Mouse (Mus musculus): Measurements from ENCODE around the gene Acoxl. TPM values are rescaled to one million over a fixed set of nuclear protein-coding genes. Genes with fewer than 3 reads are reported as not detected.

Acoxl gene
- polyA plus RNA-seq, 1 experiment: 1.6 TPM

DNA sequence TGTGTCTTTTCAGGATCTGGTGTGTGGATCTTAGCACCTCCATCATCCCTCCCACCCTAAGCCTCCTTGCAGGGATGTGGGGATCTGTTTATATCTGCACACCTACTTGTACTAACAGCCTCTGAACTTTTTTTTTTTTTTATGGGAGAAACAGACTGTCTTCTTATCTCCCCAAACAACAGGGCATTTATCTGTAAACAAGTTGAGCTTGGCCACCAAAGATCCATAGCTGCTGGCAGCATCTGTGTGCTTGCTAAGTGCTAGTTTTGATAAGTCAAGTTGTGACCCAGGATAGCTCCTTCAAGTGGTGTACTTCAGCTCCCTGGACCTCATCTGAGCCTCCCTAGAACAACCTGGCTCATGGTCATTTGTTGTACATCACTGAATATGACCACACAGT, 305.3 kb downstream of the Acoxl start:
- no peak for DNase-seq (ENCODE audit: low read depth)

DNA sequence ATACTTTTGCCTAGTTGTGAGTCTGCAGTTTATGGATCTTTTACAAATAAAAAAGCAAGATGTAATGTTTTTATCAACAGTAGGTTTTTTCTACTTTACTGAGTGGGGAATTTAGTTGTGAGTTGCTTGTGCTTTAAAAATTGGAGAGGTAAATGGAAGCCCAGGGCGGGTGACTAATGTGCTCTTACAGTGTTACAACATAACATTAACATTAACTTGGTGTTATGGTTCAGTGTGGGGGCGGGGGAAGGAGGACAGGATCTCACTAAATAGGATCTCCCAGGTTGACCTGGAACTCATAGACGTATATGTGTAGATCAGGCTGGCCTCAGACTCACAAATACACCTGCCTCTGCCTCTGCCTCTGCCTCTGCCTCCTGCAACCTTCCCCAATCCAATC, 306.8 kb downstream of the Acoxl start:
- DNase-seq (ENCODE audit: low read depth): no peak

DNA sequence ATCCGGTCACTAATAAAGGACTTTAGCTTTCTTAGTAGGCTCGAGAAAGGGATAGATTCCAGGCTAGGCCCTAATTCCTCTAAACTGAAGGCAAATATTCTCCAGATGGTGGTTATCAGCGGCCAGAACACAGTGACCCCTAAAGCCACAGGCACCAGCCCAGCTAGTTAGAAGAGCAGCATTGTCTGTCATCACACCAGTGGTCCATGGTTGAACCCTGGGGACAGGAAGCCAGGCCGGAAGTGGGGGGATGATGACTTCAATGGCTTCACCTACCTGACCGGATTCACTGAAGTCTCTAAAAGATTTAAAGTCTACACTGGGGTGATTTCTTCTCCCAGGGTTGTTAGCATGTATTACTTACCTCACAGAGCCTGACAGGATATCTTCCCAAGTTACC, 310.9 kb downstream of the Acoxl start:
- DNase-seq (ENCODE audit: low read depth): no peak

DNA sequence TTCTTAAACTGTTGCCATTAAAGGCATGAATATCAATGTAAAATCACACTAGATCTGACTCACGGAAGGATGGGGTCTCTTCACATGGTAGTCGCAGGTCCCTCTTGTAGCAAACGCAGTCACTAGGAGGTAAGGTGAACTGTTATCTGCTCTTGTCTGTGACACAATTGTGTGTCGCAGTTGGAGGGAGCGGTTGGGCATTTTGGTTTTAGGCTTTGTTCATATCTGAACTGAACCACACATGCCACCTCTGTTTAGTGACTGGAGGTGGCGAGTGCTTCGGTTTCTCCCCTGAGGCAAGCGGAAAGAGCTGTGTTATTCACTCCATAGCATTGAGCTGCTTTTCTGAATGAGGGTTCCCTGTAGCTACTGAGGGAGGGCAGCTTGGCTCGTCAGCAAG, 313.5 kb downstream of the Acoxl start:
- no peak for DNase-seq (ENCODE audit: low read depth)

DNA sequence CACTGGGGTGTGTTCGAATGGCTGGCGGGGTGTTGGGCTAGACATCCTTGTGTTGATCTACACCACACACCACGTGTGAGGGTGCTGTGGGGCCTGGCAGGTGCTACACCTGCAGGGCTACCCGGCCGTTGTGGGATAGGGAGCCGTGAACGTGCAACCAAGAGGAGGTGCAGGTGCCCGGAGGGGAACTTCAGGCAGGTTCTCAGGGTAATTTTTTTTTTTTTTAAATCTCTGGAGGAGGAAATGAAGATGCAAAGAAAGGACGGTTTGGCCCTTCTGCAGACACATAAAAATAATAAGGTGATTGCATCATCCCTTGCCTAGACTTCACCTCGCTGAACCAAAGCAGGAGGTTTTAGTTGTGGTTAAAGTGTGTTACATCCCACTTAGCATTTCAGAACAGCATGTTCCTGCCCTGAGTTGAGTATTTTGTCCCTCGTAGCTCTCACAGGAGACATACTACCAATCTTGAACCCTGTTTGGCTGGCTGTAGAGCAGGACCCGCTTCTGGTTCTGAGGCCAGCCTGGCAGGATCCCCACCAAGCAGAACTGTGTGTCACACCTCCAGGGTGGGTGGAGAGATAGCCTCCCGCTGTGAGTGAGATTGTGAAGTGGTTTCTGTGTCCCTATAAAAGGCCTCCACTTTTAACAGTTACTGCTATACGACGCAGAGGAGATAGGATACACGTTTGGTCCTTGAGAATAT, 314.3 kb downstream of the Acoxl start:
- no peak for DNase-seq (ENCODE audit: low read depth)

DNA sequence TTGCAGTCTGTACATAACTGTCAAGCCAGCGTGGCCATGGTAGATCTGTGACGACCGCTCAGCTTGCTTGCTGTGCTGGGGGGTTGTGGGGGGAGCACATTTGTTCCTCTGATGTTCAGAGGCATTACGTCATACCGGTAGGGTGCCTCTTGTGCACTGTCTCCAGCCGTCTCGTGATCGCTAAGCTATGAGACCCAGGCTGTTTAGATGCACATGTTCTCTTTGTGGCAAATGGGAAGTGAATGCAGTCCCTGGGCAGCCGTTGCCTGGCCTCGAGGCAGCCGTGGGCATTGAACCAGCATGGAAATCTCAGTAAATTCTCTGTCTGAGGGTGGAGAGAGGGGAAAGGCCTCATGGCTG, 314.9 kb downstream of the Acoxl start:
- DNase-seq (ENCODE audit: low read depth): no peak

DNA sequence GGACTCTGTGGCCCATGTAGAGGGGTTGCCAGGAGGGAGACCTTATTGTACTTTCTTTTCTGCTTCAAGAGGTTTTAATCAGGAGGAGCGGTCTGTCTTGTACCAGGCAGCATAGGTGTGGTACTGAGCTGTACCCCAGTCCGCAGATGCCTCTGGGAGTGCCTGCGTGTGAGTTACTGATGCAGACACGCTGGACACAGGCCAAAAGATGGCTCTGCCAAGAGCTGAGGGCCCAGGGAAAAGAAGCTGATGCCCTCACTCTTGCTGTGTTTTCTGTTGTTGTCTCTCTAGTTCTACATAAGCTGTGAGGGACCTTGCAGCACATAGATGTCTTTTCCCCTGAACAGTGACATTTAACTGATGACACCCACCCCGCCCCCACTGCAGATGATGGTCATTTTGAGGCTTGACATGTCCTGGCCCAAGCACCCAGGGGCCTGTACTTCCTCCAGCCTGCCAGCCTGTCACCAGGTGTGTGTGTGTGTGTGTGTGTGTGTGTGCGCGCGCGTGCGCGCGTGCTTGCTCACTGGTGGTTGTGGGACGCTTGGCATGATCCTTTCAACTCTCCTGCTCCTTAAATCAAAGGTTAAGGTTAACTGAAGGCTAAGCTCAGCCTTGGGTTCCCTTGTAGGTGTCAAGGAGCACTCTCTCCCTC, 316.9 kb downstream of the Acoxl start:
- no peak for DNase-seq (ENCODE audit: low read depth)

DNA sequence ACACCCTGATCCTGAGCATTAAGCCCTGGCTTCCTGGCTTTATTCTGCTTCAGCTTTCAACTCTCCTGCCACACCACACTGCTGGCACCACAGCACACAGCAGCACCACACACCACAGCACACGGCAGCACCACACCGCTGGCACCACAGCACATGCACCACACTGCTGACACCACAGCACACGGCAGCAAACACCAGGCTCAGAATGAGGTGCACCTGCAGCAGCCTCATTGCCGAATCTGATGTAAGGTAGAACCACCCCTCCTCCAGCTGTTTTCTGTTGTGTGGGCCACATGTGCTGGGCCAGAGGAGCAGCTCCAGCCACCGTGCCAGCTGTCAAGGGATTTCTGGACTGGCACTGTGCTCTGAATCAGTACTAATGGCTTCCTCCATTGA, 317.4 kb downstream of the Acoxl start:
- DNase-seq (ENCODE audit: low read depth): no peak

DNA sequence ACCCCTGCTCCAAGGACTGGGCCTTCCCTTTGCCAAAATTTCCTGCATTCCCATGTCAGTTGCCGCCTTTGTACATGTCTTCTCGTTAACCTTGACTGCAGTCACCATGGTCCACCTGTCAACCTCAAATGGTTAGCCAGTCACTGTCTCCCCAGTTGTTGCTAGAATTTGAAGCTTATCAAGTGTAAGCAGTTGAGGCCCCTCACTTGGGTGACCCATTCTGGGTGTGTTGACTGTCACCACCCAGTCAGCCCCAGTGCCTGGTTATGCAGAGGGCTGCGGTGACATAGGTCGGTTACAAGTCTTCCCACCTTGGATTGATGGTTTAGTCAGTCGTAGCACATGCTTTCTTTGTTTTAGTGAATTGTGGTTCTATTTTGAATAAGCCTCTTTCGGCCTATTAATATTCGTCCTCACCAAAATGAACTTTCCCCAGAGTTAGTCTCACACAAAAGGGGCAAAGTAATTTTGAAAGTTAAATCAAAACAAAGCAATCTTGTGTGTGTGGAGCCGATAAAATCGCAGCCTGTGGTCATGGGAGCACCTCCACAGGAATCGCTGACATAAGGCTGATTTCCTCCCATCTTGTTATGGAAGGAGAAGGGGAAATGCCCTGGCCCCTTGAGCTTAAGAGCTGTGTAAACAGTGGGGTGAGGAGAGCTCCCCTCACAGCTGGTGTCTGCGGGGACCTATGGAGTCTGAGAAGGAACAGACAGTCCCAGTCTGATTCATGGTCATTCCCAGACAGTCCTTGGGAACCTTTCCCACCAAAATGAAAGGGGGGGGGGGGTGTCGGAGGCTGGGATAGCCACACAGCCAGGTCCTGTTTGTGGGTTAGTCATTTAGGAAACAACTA, 318.1 kb downstream of the Acoxl start:
- DNase-seq (ENCODE audit: low read depth): no peak

DNA sequence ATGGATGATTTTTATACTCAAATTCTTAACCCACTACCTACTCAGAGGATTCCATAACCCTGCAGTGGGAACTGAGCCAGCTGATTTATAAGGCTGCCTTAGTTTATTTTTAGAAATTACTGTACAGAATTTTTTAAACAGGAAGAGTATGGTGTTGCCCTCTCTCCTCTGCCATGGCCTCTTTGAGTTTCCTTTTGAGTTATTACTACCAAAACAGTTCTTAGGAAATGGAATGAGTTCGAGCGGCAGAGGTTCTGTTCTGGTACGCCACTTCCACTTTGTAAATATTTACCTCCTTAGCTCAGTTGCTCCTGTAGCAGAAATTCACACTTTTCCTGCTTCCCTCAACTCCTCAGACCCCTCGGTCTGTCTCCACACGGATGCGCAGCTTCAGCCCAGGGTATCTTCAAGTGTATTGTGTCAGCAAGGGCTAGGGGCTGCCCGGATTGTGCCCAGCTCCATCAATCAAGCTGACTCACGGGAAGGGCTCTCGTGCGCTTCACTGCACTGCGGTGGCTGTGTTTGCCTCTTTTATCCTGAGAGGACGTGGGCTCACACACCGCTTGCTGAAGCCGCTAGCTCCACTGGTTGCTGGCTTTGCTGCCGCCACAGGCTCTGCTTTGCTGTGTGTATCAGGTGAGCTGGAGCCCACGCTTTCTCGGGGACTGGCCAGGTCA, 320.2 kb downstream of the Acoxl start:
- DNase-seq (ENCODE audit: low read depth): no peak

DNA sequence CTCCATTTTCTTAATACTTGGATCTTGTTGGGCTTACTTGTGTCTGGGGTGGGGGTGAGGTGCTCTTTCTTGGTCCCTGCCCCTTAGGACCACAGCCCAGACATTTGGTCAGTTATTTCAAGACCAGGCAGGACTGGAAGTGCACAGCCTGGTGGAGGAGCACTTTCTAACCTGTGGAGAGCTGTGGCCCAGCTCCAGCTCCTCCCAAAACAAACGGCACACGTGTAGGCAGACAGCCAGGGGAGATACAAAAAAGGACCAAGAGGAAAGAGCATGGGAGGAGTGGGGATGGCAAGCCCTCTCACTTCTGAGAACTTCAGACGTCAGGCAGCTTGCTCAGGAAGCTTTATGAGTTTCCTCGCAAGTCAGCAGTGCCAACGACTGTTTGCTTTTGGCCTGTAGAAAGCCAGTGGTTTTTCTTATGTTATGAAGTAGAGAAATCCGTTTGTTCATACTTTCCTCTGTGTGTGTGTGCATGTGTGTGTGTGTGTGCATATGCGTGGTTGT, 321.0 kb downstream of the Acoxl start:
- DNase-seq (ENCODE audit: low read depth): no peak

DNA sequence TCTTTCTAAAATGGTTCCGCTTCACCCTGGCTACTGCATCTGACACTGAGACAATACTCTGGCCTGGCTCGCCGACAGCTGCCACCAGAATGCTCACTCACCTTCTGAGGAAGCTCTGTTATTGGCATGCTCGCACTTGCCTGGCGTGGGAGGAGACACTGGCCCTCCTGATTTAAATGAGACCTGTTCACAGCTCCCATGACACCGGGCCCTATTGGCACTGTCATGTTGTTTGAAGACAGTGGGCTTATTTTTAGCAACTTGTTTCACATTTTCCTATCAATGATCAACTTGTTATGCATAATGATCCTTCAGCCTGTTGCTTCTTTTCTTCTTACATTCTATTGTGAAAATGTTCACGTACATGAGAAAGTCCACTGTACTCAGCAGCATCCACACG, 324.5 kb downstream of the Acoxl start:
- no peak for DNase-seq (ENCODE audit: low read depth)

DNA sequence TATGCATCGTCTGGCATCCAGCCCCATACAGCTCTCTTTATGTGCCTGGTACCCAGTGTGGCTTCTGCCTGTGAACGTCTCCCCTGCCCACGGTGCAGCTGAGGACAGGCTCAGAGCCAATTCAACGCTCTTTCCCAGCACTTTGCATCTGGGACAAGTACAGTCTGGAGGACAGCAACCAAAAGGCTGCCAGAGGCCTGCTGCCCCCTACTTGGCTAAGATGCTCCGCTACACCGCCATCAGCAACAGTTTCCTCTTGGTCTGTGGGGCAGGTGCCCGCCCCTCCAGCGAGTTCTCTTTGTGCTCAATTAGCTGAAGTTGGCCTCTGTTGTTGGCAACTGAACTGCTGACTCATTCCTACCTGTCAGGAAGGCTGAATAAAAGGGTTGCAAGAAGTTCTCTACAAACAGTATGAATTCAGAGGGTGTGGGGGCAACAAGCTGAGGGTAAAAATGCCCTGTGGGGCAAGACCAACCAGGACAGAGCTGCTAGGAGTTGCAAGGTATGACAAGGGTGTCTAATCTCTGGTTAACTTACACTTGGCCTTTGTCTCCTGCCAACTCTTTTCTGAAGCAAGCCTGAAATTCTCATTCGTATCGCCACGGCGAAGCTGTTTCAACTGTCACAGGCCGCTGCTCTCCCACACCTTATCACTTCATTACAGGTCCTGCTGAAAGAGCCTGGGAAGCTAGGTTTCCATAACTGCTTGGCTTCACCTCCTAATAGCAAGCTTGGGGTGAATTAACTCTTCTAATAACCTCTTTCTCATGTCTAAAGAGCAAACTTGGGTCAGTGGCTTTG, 328.1 kb downstream of the Acoxl start:
- no peak for DNase-seq (ENCODE audit: low read depth)

DNA sequence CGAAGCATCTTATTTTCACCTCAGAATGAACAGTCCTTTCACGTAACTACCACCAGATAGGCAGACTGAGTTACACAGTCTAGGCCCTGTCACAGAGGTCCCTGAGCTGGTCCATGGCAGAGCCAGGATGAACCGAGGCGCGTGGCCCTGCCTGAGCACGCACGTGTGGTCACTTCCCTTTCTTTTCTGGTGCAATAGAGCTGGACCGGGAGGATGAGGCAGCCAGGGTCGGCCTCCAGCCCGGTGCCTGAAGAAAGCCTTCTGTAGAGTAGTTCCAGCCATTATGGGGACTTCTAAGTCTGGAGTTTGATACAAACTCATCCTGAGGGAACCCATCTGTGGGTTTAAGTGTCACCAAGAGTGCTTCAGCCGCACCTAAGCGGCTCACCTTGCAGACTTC, 329.3 kb downstream of the Acoxl start:
- no peak for DNase-seq (ENCODE audit: low read depth)

DNA sequence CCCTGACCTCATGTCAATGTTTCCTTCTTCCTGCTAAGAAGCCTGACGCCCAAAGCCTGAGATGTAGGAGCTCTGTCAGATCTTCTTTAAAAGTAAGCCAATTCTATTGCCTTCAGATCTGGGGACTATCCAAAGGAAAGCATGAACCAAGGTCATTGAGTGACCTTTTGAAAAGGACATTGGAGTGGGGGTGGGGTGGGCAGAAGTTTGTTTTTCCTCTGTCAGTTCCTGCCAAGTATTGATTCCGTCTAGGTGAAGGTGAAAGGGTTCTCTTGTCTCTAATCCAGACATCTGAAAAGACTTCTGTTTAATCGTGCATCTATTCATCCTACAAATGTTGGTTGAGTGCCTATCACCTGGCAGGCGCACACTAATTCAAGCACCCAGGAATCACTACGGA, 330.8 kb downstream of the Acoxl start:
- no peak for DNase-seq (ENCODE audit: low read depth)

DNA sequence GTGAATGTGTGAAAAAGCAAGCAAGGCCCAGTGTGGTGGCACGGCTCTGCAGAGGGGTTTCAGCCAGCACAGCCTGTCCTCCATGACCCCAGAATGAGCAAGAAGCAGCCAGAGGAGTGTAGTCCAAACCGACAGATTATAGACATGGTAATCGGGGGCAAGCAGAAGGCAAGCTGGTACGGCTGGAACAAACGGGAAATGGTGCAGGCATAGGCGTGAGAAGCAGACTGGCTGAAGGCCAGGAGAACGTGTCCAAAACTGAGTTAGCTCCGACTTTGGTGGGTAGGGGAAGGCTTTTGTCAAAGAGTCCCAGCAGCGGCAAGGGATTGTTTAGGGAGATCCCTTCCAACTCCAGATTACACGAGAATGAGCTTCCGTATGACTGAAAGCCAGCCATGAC, 331.3 kb downstream of the Acoxl start:
- DNase-seq (ENCODE audit: low read depth): no peak

DNA sequence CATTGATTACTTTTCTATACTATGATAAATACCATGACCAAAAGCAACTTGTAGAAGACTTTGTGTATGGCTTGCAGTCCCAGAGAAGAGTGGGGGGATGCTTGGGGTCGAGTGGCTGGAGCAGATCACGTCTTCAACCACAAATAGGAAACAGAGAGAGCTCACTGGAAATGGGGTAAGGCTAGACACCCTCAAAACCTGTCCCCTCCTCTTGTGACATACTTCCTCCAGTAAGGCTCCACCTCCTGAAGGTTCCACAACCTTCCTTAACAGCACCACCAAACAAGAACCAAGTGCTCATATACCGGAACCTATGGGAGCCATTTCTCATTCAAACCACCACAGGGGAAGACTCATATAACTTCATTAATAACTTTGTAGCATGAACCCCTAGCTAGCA, 331.9 kb downstream of the Acoxl start:
- DNase-seq (ENCODE audit: low read depth): no peak

DNA sequence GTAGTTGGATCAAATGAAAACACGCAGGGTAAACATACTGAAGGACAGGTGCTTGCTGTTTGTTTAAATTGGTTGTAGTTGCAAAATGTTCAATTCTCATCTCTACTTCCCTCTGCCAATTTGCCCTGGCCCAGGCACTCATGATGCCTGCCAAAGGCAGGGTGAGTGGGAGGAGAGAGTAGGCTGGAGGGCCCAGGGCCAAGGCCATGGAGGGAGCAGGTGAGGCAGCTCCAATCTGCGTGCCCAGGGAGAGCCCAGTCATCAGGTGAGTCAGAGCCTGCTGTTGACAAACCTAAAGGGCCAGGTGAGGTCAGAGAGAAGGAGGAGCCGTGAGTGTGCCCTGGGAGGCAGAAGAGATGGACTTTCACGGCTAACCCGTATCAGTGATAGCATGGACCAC, 333.6 kb downstream of the Acoxl start:
- peak; percentile 96 for DNase-seq (ENCODE audit: low read depth)
